8 mouse cellular contexts compared by ENCODE assay signal in the genomic region with DNA sequence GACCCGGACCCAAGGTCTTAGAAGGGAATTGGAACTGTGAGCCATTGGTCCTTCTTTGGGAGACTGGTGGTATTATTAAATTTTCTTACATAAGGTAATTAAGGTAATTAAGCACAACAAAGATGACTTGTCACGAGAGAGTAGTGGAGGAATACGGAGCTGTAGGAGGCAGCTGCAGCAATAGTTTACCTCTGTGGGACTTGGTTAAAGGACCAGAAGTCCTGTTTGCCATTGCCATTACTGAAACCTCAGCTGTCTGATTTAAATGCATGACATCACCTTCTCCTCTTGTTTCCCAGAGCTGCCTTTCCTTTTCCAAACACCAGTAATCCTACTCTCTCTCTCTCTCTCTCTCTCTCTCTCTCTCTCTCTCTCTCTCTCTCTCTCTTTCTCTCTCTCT. TPM values are rescaled to one million over a fixed set of nuclear protein-coding genes. Genes with fewer than 3 reads are reported as not detected.
DNase-seq lines count a peak whose midpoint lies in the region; ATAC-seq and TF ChIP-seq lines count a peak whose summit lies in the region.

No protein-coding gene starts in this region.

- H3K4me1 ChIP-seq in heart, embryonic 11.5 days (ENCODE audit: control insufficient read depth, insufficient read depth, low read length), result peaks cover 12% of the 10 kb centered on the region
- H3K4me1 ChIP-seq in E14TG2a.4 (replicated peaks; ENCODE audit: low read depth, low read length), result peaks cover 28% of the 10 kb centered on the region
- H3K4me1 ChIP-seq in forebrain, embryonic 13.5 days, result peaks cover 35% of the 10 kb centered on the region
- peaks cover 24% of the 10 kb centered on the region for H3K4me1 ChIP-seq in liver, postnatal 0 days (ENCODE audit: insufficient read depth)

- peak overlapping the region; percentile 77; the same call in 1 of the 2 replicates for H3K27ac ChIP-seq in heart, embryonic 11.5 days (ENCODE audit: low read depth, low read length)
- H3K27ac ChIP-seq in forebrain, embryonic 13.5 days, result peak overlapping the region; percentile 49
- H3K27ac ChIP-seq in liver, postnatal 0 days (ENCODE audit: low read depth), result peak overlapping the region; percentile 93

- H3K27me3 ChIP-seq in heart, embryonic 11.5 days (ENCODE audit: control insufficient read depth, insufficient read depth, low read length), result no peaks in the 10 kb centered on the region
- no peaks in the 10 kb centered on the region for H3K27me3 ChIP-seq in E14TG2a.4 (ENCODE audit: insufficient read depth, low read length)
- H3K27me3 ChIP-seq in forebrain, embryonic 13.5 days, result no peaks in the 10 kb centered on the region
- no peaks in the 10 kb centered on the region for H3K27me3 ChIP-seq in liver, postnatal 0 days (ENCODE audit: insufficient read depth, low read length)

- H3K4me3 ChIP-seq in heart, embryonic 11.5 days (ENCODE audit: low read depth, low read length), result peak overlapping the region; percentile 89
- peak overlapping the region; percentile 95 for H3K4me3 ChIP-seq in E14TG2a.4 (replicated peaks; ENCODE audit: low read length)
- peak overlapping the region; percentile 79 for H3K4me3 ChIP-seq in forebrain, embryonic 13.5 days
- H3K4me3 ChIP-seq in liver, postnatal 0 days (ENCODE audit: low read depth, low read length), result peak overlapping the region; percentile 84

- H3K9ac ChIP-seq in heart, embryonic 11.5 days (ENCODE audit: low read depth, low read length), result peak overlapping the region; percentile 87; the same call in 1 of the 2 replicates
- peak overlapping the region; percentile 77 for H3K9ac ChIP-seq in forebrain, embryonic 13.5 days
- peak overlapping the region; percentile 78 for H3K9ac ChIP-seq in liver, postnatal 0 days (replicated peaks)

- DNase-seq in heart, postnatal 14 days, result no peak
- no peak for DNase-seq in liver, postnatal 0 days
- no peak for DNase-seq in retina, postnatal 1 day
- no peak for DNase-seq in cerebellum, postnatal 25 days
- no peak for DNase-seq in layer of hippocampus, postnatal 25 days (ENCODE audit: extremely low spot score in 1 of 2, low spot score in 1 of 2)

- intact Hi-C loops in heart, postnatal 14 days (cut with DNase I), result no loop called here

- no peak for TF ChIP-seq EP300 in liver, postnatal 0 days (IDR thresholded peaks at IDR 0.05; ENCODE audit: low read depth)

- 5% methylated on average over 3 of the region's 3 CpGs for WGBS in heart, embryonic 11.5 days (ENCODE audit: insufficient replicate concordance)
- 0% methylated on average over 3 of the region's 3 CpGs for WGBS in forebrain, embryonic 13.5 days
- WGBS in liver, postnatal 0 days (ENCODE audit: insufficient replicate concordance), result 3% methylated on average over 3 of the region's 3 CpGs

- TF ChIP-seq CTCF in E14TG2a.4 (conservative IDR thresholded peaks at IDR 0.05; ENCODE audit: low read length), result no peak
- no peak for TF ChIP-seq CTCF in liver, postnatal 0 days (IDR thresholded peaks at IDR 0.05; ENCODE audit: low read depth)

- 0 out of 2 replicates have a peak, but pooled peaks have one; percentile 18 for ATAC-seq in heart, embryonic 11.5 days (replicated peaks; ENCODE audit: insufficient number of reproducible peaks, low FRiP score, low TSS enrichment)
- peak; percentile 69 for ATAC-seq in forebrain, embryonic 13.5 days
- peak; percentile 7; the same call in 1 of the 2 replicates for ATAC-seq in liver, postnatal 0 days

- peak overlapping the region; percentile 82 for H3K4me2 ChIP-seq in heart, embryonic 11.5 days
- peak overlapping the region; percentile 81 for H3K4me2 ChIP-seq in forebrain, embryonic 13.5 days
- peak overlapping the region; percentile 75 for H3K4me2 ChIP-seq in liver, postnatal 0 days (ENCODE audit: low read depth, low read length)

- H3K9me3 ChIP-seq in heart, embryonic 11.5 days (replicated peaks; ENCODE audit: control insufficient read depth, low read length), result no peaks in the 10 kb centered on the region
- H3K9me3 ChIP-seq in E14TG2a.4 (ENCODE audit: low read length), result no peaks in the 10 kb centered on the region
- no peaks in the 10 kb centered on the region for H3K9me3 ChIP-seq in forebrain, embryonic 13.5 days (replicated peaks)
- no peaks in the 10 kb centered on the region for H3K9me3 ChIP-seq in liver, postnatal 0 days (ENCODE audit: low read length)

- no peaks in the 10 kb centered on the region; the same call in 1 of the 2 replicates for H3K36me3 ChIP-seq in heart, embryonic 11.5 days (ENCODE audit: control insufficient read depth, insufficient read depth, low read length)
- H3K36me3 ChIP-seq in E14TG2a.4 (ENCODE audit: insufficient read depth, low read length), result peaks cover 31% of the 10 kb centered on the region
- peaks cover 5% of the 10 kb centered on the region; the same call in 1 of the 2 replicates for H3K36me3 ChIP-seq in forebrain, embryonic 13.5 days (ENCODE audit: poor library complexity, severe bottlenecking)
- H3K36me3 ChIP-seq in liver, postnatal 0 days (replicated peaks; ENCODE audit: insufficient read depth, low read length), result 0 out of 2 replicates have a peak, but pooled peaks cover 3% of the 10 kb centered on the region

RNA-seq across cellular contexts. Expression of gene Arhgap11a, which starts 0.7 kb away (rescaled TPM):
- polyA plus RNA-seq in heart, embryonic 11.5 days (2014; fragmentation: Nextera tagmentation; extraction: Ambion mirVana), result 3.9 and 5.7 TPM in 2 replicates
- total RNA-seq in heart, postnatal 14 days (2021), result 1 to 10 TPM; 4.3 to 6.3 TPM
- 41.4 and 46.8 TPM in 2 replicates for polyA plus RNA-seq in forebrain, embryonic 13.5 days (2015; fragmentation: Nextera tagmentation; extraction: Ambion mirVana)
- 7.7 and 8.0 TPM in 2 replicates for polyA plus RNA-seq in liver, postnatal 0 days (2015; fragmentation: Nextera tagmentation; extraction: Ambion mirVana)
- 1 to 10 TPM; 2.0 to 2.4 TPM for total RNA-seq in layer of hippocampus, postnatal 25 days (2021)

RNA-seq across cellular contexts. Expression of gene Scg5, which starts 20.2 kb away (rescaled TPM):
- polyA plus RNA-seq in heart, embryonic 11.5 days (2014; fragmentation: Nextera tagmentation; extraction: Ambion mirVana), result 0.73 and 0.77 TPM in 2 replicates
- under 1 TPM in 1 of 2 experiments, not detected in 1; 0.24 TPM for total RNA-seq in heart, postnatal 14 days (2021)
- polyA plus RNA-seq in forebrain, embryonic 13.5 days (2015; fragmentation: Nextera tagmentation; extraction: Ambion mirVana), result 132 and 136 TPM in 2 replicates
- 0.14 TPM in 1 of 2 replicates, not detected in the other for polyA plus RNA-seq in liver, postnatal 0 days (2015; fragmentation: Nextera tagmentation; extraction: Ambion mirVana)
- total RNA-seq in layer of hippocampus, postnatal 25 days (2021), result 100 to 1,000 TPM; 371 to 410 TPM

Comparison
In these comparisons a context has a peak if more than half of its experiments do, and no peak if none do; other contexts are left out.
1. ATAC-seq: peak in every context shown above with its lines; median percentile 69 in forebrain, embryonic 13.5 days; 18 in heart, embryonic 11.5 days; 7 in liver, postnatal 0 days.
2. RNA of gene Scg5, which starts 20.2 kb away (polyA plus RNA-seq): 132 to 136 TPM in forebrain, embryonic 13.5 days; 0.73 to 0.77 TPM in heart, embryonic 11.5 days and 0.14 TPM in liver, postnatal 0 days; every median in the first group is over 10 times any median in the second.
3. Peak in every context shown above with its lines, with median percentiles within 50 percentile points of each other: H3K27ac ChIP-seq, H3K4me2 ChIP-seq, H3K4me3 ChIP-seq and H3K9ac ChIP-seq.